Mouse (Mus musculus) embryonic fibroblast, embryonic 13.5 days (primary cell): Measurements from ENCODE around the gene Cntnap1. TPM values are rescaled to one million over a fixed set of nuclear protein-coding genes. Genes with fewer than 3 reads are reported as not detected.
"Not testable (repeated sequence)": the region's sequence is repeated elsewhere in the genome, so short reads cannot be mapped to it uniquely, and the experiment has no call there.

Experiments used
- H3K27ac ChIP-seq: 2 replicates; pipeline ENCODE4 v1.5.1; 2012; ENCODE audit warnings: low read length, control low read depth, inconsistent platforms; ENCODE audit not compliant: insufficient read depth
- H3K4me1 ChIP-seq: 2 replicates; pipeline ENCODE4 v1.6.1; 2011; ENCODE audit warnings: low read length; ENCODE audit not compliant: control insufficient read depth, insufficient read depth
- H3K4me3 ChIP-seq: 2 replicates; pipeline ENCODE4 v1.5.1; 2011; ENCODE audit warnings: mild to moderate bottlenecking, control low read depth, low read length; ENCODE audit not compliant: insufficient read depth
- CTCF ChIP-seq: IDR thresholded peaks from 2 replicates; pipeline ENCODE4 v1.5.1; 2011; ENCODE audit warnings: mild to moderate bottlenecking, control low read depth, low read length, moderate library complexity, borderline replicate concordance; ENCODE audit not compliant: insufficient read depth
- POLR2A ChIP-seq: IDR thresholded peaks from 2 replicates; pipeline ENCODE4 v1.6.1; 2011; ENCODE audit warnings: low read depth, mild to moderate bottlenecking, control low read depth, low read length, moderate library complexity
- polyA plus RNA-seq: library from polyadenylated mRNA; stranded (reverse); fragments of >200 nt; gene quantifications from 2 replicates; pipeline ENCODE4 v1.2.4, GENCODE M21; 2011; ENCODE audit warnings: low read depth; ENCODE audit not compliant: missing spikeins, insufficient read length

Cntnap1 gene
- polyA plus RNA-seq, 1 experiment: 3.0 TPM

GRCm38 (mm10) chr11:101149178-101150105, 20.9 kb upstream of the Cntnap1 start:
- Histone ChIP-seq H3K4me3 (no peak overlapping the region), H3K27ac (peak overlapping the region; percentile 50), H3K4me1 (peaks cover 7% of the 10 kb centered on the region; the same call in 1 of the 2 replicates)
- TF ChIP-seq CTCF (no peak), POLR2A (no peak)

DNA sequence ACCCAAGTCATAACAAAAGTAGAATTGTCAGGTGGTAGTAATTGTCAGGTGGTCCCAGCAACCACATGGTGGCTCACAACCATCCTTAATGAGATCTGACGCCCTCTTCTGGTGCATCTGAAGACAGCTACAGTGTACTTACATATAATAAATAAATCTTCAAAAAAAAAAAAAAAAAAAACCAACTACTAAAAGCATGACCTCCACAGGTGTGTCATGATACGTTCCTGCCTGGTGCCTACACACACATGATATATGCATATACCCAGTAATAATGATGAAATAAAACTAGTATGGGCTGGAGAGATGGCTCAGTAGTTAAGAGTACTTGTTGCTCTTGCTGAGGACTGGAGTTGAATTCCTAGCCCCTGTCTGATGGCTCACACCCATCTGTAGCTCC, 19.3 kb upstream of the Cntnap1 start:
- no peak overlapping the region for H3K4me3 ChIP-seq
- H3K27ac ChIP-seq: no peak overlapping the region
- TF ChIP-seq CTCF: no peak
- TF ChIP-seq POLR2A: no peak
- H3K4me1 ChIP-seq: peaks cover 7% of the 10 kb centered on the region; the same call in 1 of the 2 replicates

DNA sequence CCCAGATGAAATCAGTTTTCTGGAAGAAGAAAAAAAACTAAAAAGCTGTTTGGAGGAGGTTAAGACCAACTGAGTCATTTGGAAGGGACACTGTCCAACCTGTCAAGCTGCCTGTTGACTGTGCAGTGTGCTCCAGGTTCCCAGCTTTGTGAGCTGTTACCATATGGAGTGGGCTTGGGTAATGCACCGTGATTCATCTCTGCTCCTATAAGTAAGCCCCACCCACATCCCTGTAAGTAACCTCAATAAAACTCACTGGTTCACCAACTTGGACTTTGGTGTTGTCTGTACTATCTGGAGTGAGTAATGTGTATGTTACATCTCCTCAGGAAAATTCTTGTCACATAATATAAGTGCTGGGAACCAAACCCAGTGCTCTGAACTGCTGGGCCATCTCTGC, 17.5 kb upstream of the Cntnap1 start:
- Histone ChIP-seq H3K4me1 (peaks cover 7% of the 10 kb centered on the region; the same call in 1 of the 2 replicates), H3K4me3 (no peak overlapping the region), H3K27ac (no peak overlapping the region)
- no peak for TF ChIP-seq POLR2A
- TF ChIP-seq CTCF: no peak

DNA sequence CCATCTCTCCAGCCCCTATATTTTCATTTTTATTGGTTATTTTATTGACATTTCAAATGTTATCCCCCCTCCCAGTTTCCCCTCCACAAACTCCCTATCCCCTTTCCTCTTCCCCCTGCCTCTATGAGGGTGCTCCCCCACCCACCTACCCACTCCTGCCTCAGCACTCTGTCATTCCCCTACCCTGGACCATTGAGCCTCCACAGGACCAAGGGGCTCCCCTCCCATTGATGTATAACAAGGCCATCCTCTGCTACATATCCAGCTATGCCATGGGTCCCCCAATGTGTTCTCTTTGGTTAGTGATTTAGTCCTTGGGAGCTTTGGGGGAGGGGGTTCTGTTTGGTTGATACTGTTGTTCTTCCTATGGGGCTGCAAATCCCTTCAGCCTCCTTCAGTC, 15.7 kb upstream of the Cntnap1 start:
- H3K27ac ChIP-seq: no peak overlapping the region
- no peaks in the 10 kb centered on the region for H3K4me1 ChIP-seq
- H3K4me3 ChIP-seq: no peak overlapping the region
- TF ChIP-seq POLR2A (no peak), CTCF (no peak)

- no peak overlapping the region for H3K4me3 ChIP-seq
These were observed 15.2 kb upstream of the Cntnap1 start for GRCm38 (mm10) chr11:101155151-101155550.

DNA sequence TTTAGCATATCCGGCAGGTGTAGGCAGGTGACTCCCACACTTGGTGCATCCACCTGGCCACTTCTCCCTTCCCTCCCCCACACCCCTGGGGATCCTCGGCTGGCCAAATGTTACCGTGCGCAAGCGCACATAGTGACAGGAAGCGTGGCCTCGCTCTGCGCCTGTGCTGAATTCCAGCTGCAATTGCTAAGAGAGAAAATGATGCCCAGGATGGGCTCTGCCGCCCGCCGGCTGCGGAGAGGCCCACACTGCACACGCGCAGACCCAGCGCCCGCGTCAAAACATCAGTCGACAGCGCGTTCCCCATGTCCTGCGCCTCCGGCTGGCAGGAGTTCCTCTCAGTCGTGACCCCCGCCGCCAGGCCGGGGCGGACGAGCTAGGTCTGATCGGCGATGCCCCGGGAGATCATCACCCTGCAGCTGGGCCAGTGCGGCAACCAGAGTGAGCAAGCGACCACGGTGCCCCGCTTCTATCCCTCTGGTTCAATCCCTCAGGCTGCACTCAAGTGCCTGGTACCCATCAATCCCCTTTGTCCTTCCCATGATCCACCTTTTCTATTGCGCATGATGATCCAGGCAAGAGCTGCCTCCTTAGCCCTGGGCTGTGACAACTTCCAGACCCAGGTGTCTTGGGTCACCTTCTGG, 14.5 kb upstream of the Cntnap1 start, which contains the start of gene Tubg2:
Tubg2 (plus strand) TSS at position 180 of the 644 bp plus-strand sequence.
- Histone ChIP-seq H3K4me1 (no peaks in the 10 kb centered on the region), H3K27ac (no peak within 1 kb of the TSS), H3K4me3 (peak within 1 kb of the TSS; percentile 24)
- peak; percentile 70 for TF ChIP-seq POLR2A
- TF ChIP-seq CTCF: no peak

More at GRCm38 (mm10) chr11:101155151-101155550, 15.2 kb upstream of the Cntnap1 start:
- TF ChIP-seq CTCF: no peak
- TF ChIP-seq POLR2A: no peak
- H3K4me1 ChIP-seq: no peaks in the 10 kb centered on the region
- no peak overlapping the region for H3K27ac ChIP-seq

DNA sequence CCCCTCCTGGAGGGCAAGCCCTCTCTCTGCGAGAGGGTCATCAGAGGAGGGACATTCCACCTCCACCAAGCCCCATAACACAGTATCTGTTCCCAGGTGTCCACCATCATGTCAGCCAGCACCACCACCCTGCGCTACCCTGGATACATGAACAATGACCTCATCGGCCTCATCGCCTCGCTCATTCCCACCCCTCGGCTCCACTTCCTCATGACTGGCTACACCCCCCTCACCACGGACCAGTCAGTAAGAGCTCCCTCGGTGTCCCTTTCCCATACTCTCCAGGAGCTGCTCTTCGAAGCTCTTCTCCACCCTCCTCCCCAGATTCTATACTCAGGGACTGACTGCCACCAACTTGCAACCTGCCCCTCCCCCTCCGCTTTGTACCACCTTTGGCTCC, 10.2 kb upstream of the Cntnap1 start:
- H3K4me3 ChIP-seq, H3K27ac ChIP-seq, H3K4me1 ChIP-seq: not testable (repeated sequence)

DNA sequence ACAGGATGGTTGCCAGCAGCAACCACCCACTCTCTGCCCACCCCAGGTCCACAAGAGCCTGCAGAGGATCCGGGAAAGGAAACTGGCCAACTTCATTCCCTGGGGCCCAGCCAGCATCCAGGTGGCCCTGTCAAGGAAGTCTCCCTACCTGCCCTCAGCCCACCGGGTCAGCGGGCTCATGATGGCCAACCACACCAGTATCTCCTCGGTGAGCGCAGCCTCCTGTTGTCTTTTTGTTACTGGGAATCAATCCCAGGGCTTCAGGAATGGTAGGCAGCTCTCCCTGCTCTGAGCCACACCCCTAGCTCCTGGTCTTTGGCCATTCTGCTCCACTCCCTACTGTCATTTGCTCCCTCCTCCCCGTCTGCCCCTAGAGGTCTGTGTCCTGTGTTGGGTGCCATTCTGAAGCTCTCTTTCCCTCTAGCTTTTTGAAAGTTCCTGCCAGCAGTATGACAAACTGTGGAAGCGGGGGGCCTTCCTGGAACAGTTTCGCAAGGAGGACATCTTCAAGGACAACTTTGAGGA, 9.3 kb upstream of the Cntnap1 start:
- H3K4me1 ChIP-seq, H3K27ac ChIP-seq, H3K4me3 ChIP-seq: not testable (repeated sequence)

DNA sequence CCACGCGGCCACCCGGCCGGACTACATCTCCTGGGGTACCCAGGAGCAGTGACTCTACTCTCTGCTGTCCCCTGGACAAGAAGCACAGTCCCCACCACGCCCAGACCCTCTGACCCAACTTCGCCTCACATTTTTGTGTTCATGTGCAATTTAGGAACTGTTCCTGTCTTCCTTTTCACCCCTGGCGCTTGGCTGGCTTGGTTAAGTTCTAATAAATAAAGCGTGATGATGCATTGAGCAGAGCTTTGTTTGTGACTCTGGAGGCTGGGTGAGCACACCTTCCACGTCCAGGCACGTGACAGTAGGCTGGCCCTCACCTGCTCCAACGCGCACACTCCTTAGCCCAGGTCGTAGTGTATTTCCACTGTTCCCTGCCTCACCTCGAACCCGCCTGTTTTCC, 8.8 kb upstream of the Cntnap1 start:
- no peak overlapping the region for H3K4me3 ChIP-seq
- H3K27ac ChIP-seq: no peak overlapping the region
- TF ChIP-seq CTCF: no peak
- TF ChIP-seq POLR2A: no peak
- no peaks in the 10 kb centered on the region for H3K4me1 ChIP-seq

DNA sequence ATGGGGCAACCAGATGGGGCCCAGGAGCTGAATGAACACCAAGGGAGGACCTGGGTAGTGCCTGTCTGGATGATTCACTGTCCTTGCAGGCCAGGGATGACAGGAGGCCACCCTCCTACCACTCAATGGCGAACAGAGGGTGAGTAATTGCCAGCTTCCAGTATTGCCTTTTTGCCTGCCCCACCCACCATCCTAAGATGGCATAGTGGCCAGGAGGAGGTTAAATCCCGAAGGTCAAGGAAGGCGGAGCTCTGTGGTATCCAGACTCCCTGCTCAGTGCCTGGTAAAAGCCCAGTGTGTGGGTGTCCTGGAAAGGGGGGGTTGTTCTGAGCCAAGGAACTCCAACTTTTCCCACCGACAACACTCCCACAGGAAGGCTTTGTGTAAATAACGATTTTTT, 8.0 kb upstream of the Cntnap1 start:
- Histone ChIP-seq H3K27ac (no peak overlapping the region), H3K4me3 (no peak overlapping the region), H3K4me1 (no peaks in the 10 kb centered on the region)
- no peak for TF ChIP-seq POLR2A
